Mouse (Mus musculus) layer of hippocampus, adult 8-10 months (tissue): ENCODE measurements around the gene Ppfia3. TPM values are rescaled to one million over a fixed set of nuclear protein-coding genes. Genes with fewer than 3 reads are reported as not detected.

Experiments used
- DNase-seq, 2 experiments: peaks; one replicate each; pipeline ENCODE4 v3.0.0; 2022; ENCODE audit warnings: low spot score in 2 of 2
- total RNA-seq, 4 experiments: library from RNA; stranded (reverse); gene quantifications; 2 replicates each; pipeline ENCODE4 v1.2.4; 2022

The Ppfia3 gene
- total RNA-seq, 4 experiments from 2014 or later = 123 to 143 (median 133) TPM

GRCm38 (mm10) chr7:45353041-45353440, 13.8 kb downstream of the Ppfia3 start:
- DNase-seq = no peak

GRCm38 (mm10) chr7:45346905-45347304, 19.9 kb downstream of the Ppfia3 start:
- DNase-seq = no peak

- no peak for DNase-seq
Observed at GRCm38 (mm10) chr7:45343543-45343942, 23.3 kb downstream of the Ppfia3 start.

DNA sequence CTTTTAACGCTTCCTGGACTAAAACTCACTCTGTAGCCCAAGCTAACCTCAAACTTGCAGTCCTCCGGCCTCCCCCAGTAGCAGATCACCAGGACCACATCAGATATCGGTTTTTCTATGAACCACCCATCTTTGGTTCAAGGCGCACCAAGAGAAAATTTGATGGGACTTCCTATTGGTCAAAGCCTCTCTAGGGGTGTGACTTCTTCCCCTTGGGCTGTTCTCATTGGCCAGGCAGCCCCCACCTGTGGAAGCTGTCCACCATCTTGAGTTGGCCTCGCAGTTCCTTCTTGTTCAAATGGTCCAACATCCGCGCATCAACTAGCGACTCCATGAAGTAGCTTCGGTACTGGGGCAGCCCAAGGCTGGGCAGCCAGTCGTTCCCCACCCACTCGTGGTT, 24.7 kb downstream of the Ppfia3 start:
- DNase-seq = no peak

DNA sequence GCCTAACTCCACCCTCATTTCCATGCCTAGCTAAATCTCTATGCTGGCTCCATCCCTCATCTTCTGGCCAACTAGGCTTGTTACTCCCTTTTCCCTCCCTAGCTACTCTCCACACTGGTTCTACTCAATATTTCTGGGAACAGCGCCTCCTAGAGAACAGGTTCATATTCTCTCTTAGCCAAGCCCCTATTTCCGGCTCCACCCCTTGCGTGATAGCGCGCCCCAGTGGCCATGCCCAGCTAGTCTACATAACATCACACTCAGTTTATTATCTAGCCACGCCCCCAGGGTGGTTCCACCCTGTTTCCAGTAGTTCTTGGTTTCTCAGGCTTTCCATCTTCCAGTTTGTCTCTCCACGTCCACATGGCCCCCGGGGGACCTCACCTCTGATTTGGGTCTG, 25.5 kb downstream of the Ppfia3 start:
- peak; percentile 77 to 80 for DNase-seq

DNA sequence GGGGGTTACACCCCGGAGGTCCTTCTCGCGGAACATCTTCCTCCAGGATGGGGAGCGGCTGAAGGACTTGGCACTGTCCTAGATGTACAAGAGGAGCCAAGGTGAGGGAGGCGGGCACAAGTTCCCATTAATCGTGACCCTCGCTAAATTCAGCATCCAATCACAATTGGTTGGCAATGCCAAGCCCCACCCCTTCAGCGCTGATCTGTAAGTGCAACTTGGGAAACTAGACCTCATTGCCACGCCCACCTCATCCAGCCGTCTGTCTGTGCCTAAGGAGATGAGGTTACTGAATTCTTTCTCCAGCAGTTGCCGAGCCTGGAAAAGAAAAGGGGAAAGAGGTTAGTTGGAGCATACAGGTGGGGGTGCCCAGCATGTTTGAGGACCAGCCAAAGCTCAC, 26.1 kb downstream of the Ppfia3 start:
- DNase-seq = no peak

DNA sequence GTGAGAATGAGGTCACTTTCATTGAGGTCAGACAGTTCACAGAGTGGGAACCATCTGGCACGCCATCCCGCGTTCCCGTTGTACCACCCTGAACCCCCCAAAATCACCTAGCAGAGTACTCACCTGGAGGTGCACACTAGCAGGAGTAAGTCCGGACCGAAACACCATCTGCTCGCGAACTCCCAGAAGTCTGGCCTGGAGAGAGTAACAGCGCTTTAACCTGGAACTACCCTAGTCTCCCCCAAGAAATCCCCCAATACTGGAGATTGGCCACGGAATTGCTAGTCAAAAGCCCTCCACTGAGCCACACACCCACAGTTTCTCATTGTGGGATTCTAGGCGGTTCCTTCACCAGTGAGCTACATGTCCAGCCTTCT, 26.8 kb downstream of the Ppfia3 start:
- DNase-seq = no peak

DNA sequence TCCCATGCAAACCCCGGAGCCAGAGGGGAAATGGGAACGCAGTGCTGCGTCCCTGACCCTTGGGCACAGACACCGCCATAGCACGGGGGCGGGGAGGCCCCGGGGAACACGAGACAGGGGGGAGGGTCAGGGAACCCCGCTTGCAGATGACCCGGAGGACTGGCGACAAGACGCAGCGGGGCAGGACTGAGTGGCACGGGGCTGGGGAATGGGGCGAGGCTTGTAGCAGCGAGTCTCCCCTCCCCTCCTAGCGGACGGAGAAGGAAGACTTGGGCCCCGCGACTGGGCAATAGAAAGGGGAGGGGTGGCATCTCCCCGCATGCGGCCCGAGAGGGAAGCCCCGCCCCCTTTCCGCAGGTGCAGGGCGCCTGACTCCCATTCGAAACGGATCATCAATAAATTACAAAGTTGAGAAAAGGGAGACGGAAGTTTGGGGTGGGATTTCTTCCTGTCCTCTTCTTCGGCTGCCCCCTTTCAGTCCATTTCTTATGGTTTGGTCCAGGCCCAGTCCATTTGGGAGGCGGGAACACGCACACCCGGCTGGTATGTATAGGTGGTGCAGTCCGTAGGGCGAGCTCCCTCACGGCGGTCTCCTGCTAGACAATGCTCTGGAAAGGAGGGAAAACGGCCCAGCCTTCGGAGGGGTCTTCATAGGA, 27.3 kb downstream of the Ppfia3 start:
- DNase-seq = no peak

DNA sequence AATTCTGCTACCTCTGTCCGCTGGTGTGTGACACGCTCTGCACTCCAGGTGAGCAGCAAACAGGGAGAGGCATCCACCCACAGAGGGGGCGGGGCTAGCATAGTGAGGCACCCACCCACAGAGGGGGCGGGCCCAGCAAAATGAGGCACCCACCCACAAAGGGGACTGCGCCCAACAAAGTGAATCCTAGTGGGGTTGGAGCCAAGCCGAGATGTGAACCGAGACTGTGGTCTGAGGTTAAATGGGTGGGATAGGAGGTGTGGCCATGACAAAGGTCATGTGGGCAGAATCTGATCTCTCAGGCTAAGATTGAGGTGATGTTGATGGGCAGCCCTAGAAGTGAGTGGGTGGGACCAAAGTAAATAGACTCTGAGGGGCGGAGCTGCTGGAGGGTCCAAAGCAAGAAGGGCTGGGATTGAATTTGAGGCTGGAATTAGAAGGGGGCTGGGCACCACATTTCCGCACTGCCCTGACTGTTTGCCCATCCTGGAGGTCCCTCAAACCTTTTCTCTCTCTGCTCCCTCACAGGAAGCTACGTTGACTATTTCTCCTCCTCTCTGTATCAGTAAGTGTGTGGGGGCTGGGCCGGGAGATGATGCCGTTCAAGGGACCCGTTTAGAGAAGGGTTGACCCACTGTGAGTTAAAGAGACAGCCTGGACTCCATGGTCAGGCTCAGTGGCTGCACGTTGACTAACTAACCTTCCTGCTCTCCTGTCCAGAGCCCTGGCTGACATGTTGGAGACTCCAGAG, 28.5 kb downstream of the Ppfia3 start:
- no peak for DNase-seq

GRCm38 (mm10) chr7:45337469-45337868, 29.4 kb downstream of the Ppfia3 start:
- no peak for DNase-seq

DNA sequence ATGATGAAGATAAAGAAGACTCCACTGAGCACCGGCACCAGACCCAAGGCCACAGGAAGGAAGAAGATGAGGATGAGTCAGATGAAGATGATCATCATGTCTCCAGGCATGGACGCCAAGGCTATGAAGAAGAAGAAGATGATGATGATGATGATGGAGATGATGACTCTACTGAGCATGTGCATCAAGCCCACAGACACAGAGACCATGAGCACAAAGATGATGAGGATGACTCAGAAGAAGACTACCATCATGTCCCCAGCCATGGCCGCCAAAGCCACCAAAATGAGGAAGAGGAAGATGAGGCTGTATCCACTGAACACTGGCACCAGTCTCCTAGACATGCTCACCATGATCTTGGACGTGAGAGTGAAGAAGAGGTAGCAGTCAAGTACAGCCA, 30.5 kb downstream of the Ppfia3 start:
- DNase-seq = no peak

- no peak for DNase-seq
Observed at GRCm38 (mm10) chr7:45335056-45335455, 31.8 kb downstream of the Ppfia3 start, which contains the start of gene Hrc. TSS of gene Hrc (plus strand) at chr7:45335290.

GRCm38 (mm10) chr7:45334605-45335004, 32.2 kb downstream of the Ppfia3 start:
- DNase-seq = no peak

DNA sequence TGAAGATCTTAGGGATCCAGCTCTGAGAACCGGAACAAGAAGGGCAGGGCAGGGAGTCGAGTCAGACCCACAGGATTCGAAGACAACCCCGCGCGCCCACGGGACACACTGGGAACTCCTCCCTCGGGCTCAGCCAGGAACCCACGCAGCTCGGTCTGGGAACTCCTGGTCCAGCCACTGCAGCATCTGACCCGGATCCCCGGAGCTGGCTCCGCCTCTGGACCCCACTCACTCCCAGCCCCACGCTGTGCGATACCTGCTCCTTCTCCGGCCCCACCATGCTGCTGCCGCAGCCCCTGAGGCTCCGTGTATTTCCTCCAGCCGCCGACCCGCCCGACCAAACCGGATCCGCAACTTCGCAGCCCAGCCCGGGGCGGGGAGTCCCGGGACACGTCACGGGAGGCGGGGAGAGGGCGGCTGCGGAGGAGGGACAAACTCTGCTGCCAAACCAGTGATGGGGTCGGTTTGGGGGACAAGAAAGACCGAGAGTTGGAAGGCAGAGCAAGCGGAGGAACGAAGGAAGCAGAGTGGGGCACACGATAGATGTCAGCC, 33.3 kb downstream of the Ppfia3 start, which contains the start of gene Trpm4:
Trpm4 (minus strand) TSS at position 350 of the 552 bp plus-strand sequence.
- DNase-seq = peak in 1 of 2 experiments; percentile 45

DNA sequence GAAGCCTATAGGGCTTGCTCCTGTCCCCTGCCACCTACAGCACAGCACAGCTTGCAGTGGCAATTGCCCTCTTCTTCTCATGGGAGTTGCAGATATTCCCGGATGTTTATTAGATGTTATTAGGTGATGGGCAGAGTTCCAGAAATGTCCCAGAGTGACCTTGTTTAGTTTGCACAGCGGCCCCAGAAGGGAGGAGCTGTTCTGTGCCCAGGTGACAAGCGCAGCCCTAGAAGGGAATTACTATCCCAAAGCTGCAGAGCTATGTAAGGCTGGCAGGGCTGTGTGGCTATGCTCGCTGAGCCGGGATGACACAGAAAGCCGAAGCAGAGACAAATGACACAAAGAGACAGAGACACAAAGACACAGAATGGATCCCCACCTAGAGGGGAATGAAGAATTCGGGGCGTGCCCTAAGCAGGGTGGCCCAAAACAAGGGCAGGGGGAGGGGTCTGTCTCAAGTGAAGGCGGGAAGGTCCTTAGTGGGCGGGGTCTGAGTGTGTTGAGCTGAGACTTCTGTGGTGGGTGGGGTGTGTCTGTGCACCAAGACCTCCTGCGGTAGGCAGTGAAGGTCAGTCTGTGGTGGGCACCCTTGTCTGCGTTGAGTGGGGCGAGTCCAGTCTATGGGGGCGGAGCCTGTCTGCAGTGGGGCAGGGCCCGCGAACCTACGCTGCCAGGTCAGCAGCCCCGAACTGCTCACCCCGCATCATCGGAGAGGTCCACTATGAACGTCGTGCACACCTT, 34.0 kb downstream of the Ppfia3 start:
- DNase-seq = no peak

DNA sequence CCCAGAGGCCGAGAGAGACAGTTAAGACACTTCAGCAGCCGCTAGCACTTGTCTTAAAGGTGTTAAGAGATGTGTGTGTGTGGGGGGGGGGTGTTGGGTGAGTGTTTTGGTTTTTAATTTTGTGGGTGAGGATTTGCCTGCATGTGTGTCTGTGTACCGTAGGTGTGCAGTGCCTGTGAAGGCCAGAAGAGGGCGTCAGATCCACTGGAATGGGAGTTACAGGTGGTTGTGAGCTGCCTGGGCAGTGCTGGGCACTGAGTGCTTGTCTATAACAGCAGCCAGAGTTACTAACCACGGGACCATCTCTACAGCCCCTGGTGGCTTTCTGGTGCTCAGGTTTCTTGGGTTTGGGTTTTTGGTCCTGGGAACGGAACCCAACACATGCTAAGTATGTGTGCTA, 35.3 kb downstream of the Ppfia3 start:
- DNase-seq = no peak

- DNase-seq = no peak
Observed at GRCm38 (mm10) chr7:45328841-45329475, 37.9 kb downstream of the Ppfia3 start.

DNA sequence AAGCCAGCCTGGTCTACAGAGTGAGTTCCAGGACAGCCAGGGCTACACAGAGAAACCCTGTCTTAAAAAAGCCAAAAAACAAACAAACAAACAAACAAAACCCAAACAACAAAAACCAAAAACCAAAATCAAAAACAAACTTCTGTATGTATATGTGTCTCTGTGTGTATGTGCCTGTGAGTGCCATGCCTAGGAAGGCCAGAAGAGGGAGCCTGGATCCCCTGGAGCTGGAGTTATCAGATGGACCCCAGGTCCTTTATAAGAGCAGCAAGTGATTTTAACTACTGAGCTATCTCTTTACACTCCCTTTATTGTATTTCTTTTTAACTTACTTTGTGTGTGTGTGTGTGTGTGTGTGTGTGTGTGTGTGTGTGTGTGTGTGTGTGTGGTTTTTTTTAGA, 41.0 kb downstream of the Ppfia3 start:
- no peak for DNase-seq

- DNase-seq = no peak
Observed at GRCm38 (mm10) chr7:45323069-45323468, 43.8 kb downstream of the Ppfia3 start.

GRCm38 (mm10) chr7:45322245-45322644, 44.6 kb downstream of the Ppfia3 start:
- DNase-seq = no peak

DNA sequence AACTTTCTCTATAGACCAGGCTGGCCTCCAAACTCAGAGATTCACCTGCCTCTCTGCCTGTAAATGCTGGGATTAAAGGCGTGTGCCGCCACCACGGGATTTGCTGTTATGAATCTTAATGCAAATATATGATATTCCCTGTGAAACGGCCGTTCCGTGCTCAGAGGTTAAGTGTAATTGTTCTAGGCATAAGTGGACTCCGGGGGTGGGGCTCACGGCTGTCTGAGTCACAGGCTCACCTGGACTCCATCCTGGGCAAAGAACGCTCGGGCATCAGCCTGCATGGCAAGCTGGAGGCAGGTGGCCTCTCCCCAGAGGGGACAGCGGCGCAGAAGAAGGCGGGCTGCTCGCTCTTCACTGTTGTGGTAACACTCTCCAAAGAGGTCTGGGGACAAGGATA, 50.3 kb downstream of the Ppfia3 start:
- DNase-seq = no peak
